Mouse (Mus musculus) heart, adult 9 months (tissue): ENCODE data around the gene Oscp1.
"Not testable (repeated sequence)": the region's sequence is repeated elsewhere in the genome, so short reads cannot be mapped to it uniquely, and the experiment has no call there.

Experiments used
- DNase-seq, 2 experiments: peaks; one replicate each; pipeline ENCODE4 v3.0.0; 2022; ENCODE audit warnings: low spot score in 2 of 2

Oscp1 gene

DNA sequence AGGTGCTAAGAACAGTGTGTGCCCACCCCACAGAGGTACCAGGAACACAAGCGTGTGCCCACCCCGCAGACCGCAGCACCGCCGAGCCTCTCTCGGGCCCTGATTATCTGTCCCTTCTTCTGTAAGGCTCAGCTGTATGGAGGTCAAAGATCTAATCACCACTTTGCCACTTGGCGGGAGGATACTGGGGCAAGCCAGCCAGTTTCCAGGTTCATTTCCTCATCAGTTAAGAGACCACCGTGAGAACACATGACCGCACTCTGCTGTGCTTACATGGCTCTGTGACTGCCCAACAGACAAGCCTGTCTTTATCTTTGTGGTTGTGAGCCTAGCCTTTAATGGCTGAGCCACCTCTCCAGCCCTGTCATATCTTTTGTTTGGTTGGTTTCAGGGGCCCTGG is 24.7 kb downstream of the Oscp1 start:
- no peak for DNase-seq

DNA sequence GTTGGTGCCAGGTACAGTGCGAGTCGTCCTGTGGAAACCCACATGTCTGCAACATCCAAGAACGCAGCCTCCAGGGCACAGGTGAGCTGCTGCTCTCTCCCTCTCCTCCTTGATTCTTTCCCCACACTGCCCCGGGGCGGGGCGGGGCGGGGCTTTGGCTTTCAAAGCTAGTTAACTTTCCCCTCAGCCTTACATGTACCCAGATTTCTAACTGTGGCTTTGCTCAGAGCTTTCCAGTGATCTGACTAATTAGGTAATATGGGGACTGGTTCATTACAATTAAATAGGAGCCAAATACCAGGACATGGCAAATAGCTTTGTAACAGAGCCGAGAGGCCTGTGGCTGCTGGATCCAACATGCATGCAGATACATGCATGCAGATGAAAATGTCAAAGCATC is 26.0 kb downstream of the Oscp1 start:
- no peak for DNase-seq

DNA sequence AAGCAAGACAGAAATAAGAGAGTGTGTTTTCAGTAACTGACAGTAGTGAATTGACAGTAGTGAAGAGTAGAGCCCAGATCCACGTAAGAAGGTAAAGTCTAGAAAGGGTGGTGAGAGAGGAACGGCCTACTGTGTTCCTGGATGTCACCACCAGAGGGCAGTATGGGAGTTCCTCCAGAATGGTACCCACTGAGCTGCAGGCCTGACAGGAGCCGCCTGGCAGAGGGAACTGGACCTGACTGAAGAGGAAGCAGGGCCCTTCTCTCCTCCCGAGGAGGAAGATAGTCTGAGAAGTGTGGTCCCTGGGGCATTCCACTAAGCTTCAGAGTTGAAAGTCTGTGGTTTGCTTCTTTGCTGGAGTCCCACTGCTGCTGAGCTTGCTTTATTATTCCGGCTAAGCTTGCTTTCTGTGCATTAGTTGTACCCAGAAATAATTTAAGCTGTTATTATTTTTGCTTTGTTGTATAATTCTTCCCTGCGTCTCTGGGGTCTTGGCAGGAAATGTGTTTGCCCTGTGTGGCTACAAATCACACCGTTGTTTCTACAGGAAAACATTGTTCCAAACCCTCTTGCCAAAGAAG is 27.7 kb downstream of the Oscp1 start:
- peak; percentile 81 to 82 for DNase-seq

DNA sequence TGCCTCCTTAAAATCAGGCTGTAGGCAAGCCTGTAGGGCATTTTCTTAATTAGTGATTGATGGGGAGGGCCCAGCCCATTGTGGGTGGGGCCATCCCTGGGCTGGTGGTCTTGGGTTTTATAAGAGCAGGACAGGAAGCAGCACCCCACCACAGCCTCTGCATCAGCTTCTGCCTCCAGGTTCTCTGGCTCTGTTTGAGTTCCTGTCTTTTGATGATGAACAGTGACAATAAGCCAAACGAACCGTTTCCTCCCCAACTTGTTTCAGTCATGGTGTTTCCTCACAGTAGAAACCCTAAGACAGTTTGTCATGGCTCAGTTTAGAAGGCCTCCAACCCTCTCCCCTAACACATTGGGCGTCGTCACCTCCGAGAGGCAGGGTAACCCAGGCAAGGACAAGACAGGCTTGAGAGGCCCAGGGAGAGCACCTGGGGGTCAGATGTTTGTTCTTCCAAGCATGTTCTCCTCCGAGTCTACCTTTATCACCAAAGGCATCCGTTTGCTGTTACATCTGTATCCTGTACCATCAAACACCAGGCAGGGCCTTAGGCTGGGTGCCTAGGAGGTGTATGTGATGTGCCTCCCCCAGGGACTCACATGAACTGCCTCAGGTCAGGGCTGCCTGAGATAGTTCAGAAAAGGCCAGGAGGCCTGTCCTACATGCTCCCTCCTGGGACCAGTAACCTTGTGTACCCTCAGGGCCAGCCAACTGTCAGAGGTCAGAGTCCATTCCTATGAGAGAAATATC is 31.9 kb downstream of the Oscp1 start:
- DNase-seq, result no peak

DNA sequence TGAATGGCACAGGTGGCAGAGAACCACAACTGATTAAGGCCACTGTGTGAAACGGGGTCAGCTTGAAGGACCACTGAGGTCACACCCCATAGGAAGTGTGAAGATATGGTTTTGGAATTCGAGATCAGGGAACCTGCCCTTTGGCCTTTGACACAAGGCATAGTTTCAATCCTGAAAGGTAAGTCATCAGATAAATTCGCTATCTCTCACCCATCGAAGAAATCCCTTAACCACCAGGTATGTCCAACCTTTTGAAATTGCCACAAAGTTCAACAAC is 32.4 kb downstream of the Oscp1 start:
- DNase-seq, result no peak

DNA sequence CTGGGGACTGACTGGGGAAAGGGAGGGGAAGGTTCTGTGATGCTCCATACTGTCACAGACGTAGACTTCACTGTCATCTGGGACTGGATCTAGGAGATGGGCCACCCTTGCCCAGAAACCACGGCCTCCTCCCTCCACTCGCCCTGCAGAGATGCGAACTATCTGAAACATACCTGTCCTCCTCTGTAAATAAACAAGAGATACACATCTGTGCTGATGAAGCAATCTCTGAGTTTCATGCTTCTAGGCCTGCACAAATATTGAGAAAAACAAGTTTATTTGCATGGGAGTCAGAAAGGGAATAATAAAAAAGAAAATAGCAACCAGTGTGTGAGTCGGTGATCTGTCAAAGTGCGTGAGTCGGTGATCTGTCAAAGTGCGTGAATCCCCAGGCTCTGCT is 33.5 kb downstream of the Oscp1 start:
- DNase-seq, result no peak

DNA sequence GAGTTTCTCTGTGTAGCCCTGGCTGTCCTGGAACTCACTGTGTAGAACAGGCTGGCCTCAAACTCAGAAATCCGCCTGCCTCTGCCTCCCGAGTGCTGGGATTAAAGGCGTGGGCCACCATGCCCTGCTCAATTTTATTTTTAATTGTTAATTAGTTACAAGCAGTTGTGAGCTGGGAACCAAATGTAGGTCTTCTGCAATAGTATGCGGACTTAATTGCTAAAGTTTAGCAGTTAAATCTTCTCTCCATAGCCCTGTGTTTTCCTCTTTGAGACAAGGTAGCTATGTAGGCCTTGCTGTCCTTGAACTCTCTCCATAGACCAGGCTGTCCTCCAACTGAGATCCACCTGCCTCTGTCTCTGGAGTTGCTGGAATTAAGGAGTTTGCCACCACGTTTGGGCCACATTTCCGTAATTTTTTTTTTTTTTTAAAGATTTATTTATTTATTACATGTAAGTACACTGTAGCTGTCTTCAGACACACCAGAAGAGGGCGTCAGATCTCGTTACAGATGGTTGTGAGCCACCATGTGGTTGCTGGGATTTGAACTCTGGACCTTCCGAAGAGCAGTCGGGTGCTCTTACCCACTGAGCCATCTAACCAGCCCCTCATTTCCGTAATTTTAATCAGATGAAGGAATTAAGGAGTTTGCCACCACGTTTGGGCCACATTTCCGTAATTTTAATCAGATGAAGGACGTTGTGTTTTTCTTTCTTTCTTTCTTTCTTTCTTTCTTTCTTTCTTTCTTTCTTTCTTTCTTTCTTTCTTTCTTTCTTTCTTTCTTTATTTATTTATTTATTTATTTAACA is 37.5 kb downstream of the Oscp1 start:
- DNase-seq, result not testable (repeated sequence)

DNA sequence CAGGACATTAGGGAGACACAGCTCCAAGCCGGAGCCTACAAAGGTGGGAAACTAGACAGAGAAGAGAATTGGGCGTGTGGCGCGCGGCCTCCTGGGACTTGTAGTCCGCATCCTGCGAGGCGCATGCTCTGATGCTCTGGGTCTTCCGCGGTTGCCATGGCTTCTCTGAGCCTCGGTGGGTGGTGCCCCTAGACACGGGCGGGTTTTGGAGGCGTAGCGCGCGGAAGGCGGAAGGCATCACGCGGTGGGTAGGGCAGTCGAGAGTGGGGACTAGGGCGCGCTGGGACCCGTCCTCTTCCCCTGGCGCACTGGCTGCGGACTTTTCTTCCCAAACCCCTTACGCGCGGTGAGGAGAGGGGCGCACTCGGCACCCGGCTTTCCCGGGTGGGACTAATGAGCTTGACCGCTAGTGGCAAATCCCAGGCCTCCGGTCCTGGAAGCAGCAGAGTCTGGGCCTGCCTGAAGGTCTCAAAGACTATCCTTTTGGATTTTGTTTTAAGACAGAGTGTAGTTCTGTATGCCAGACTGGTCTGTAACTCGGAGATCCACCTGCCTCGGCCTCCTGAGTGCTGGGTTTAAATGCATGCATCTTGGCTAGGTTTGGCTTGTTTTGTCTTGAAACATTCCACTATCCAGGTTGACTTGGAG is 38.2 kb downstream of the Oscp1 start, which contains the start of gene Lsm10:
Gene Lsm10 (plus strand): TSS at position 160 of the 648 bp plus-strand sequence.
- DNase-seq, result peak; percentile 96 to 97

DNA sequence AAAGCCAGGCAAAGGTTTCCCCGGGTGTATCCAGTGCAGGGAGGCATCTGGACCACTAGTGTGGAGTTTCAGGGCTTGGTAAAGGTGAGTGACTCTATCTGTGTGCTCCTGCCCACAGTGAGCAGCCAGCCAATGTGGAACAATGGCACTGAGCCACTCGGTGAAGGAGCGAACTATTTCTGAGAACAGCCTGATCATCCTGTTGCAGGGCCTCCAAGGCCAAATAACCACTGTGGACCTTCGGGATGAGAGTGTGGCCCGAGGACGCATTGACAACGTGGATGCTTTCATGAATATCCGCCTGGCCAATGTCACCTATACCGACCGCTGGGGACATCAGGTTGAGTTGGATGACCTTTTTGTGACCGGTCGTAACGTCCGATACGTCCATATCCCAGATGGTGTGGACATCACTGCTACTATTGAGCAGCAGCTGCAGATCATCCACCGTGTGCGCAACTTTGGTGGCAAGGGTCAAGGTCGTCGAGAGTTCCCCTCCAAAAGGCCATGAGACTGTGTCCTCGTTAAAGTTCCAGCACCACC is 39.4 kb downstream of the Oscp1 start:
- DNase-seq, result no peak

DNA sequence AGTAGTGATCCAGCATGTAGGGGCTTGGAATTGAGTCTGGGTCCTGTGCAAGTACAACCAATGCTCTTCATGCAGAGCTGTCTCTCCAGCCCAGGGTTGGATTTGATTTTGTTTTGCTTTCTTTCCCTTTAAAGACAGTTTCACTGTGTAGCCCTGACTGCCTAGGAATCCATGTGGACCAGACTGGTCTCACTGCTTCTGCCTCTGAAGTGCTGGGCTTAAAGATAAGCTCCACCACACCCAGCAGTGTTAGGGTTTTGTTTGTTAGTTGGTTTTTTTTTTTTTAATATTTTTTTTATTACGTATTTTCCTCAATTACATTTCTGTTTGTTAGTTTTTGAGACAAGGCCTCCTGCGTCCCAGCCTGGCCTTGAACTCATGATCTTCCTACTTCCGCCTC is 41.0 kb downstream of the Oscp1 start:
- no peak for DNase-seq

DNA sequence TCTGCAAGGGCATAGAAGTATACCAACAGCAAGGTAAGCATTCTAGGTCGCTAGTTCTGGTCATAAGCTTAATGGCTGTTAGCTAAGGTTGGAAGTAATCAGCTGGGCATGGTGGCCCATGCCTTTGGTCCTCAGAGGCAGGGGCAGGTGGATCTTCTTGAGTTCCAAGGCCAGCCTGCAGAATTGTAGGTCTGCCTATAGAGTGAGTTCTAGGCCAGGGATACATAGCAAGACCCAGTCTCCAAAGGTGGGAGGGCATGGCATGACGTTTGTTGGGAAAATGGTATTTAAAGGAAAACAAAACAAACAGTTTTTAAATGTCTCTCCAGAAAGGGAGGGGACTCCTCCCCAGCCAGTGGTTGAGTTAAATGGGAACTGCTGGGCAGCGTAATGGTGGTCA is 42.4 kb downstream of the Oscp1 start:
- no peak for DNase-seq

DNA sequence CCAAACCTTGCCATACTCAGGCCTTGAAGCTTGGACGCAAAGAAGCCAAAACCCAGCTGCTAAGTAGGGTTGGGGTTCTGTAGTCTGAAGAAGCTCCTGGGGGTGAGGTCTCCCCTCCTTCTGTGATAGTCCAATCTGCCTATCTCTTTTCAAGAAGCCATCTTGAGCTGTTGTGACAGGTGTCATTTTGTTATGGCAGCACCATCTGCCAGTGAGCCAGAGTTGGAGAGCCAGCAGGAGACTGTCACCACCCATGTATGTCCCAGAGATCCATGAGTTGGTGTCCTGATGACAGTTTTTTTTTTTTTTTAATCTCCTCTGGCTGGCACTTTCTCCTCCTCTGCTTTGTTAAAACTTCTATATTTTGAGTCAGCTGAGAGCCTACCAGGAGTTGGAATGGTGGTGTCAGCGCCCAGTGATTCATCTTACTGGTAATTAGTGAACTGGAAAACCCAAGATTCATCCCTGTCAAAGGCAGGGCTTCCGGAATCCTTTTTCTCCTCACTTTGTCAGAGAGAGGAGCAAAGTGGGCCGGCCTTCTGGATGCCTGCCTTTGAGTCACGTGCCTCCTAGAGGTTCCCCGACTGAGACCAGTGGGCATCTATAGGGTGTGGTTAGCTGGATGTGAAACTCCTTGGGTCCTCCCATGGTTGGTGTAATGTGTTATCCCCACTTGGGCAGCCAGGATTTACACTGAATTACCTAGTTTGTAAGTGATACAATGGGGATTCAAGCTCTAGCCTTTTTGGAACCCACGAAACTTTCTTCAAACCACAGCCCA is 43.9 kb downstream of the Oscp1 start:
- DNase-seq, result peak; percentile 50 to 51

DNA sequence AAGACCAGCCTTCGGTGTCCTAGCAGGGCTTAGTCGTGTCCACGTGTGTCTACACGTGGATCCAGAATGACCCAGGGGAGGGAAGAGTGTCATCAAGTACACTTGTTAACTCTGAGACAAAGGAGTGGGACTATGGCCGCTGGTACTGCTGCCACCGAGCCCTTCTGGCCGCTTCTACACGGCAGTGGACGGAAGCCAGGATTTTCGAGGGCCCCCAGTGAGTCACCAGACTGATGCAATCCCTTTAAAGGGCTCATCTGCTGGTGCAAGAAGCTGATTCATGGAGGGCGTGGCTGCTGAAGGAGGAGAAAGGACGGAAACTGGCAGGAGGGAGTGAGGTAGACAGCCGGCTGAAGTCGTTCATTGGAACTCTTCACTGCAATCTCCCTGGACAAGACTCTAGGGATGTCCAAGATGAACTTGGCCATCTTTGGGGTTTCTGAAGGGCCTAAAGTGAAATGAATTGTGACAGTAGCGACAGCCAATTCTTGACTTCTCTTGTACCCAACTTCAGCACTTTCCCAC is 44.8 kb downstream of the Oscp1 start:
- peak; percentile 93 to 94 for DNase-seq

DNA sequence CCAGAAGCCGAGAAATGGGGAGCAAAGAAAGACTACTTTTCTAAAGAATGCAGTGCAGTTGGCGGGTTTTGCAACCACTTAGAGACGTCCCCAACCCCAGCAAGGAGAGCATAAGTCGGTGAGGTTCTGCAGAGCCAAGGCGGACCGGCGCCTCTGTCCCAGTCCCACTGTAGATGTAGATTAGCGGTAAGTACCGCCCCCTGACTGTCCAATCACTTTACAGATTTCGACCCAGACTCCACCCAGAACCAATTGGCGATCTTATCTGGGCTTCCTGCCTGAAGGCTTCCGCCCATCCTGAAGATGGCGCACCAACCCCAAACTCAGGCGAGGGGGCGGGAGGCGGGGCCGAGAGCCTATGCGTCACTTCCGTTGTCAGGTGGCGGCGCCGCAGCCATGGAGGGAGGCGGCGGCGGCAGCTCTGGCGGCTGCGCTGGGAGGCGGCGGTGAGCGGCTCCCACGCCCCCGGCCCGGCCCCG is 45.3 kb downstream of the Oscp1 start, which contains the start of gene Stk40:
Gene Stk40 (plus strand): TSS at position 368 of the 479 bp plus-strand sequence.
- peak; percentile 97 to 98 for DNase-seq

DNA sequence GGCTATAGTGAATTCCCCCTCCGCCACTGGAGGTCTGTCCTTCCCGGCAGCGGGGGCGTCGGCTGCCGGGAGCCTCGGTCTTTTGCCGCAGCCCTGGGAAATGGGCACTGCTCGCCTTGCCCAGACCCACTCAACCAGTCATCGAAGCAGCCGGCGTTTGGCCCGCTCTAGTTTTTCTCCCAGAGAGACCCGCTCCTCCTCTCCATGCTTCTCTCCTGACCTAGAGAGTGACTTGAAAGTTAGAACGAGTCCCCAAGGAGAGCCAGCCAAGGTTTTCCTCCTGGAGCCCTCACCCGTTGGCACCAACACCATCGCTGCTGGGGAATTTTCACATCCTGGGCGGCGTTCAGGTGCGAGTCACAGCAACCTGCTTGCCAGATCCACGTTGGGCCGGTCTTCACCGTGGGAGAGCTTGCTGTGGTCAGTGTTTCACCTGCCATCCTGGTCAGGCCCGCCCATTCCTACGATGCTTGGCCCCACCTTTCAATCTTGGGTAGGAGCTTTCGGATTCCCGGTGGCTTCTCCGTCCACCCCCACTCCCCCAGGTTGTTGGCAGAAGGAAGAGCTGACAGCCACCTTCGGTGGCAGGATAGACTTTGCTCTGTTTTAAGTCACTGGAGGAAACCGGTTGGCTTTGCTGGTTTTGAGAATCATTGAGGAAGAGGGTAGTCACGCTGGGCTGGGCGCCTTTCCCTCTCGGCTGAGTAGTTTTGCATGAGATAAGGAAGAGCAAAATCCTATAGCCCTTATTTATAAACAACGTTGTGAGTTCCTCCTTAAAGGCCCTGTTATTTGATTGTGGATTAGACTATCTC is 46.1 kb downstream of the Oscp1 start:
- peak; percentile 33 to 44 for DNase-seq

DNA sequence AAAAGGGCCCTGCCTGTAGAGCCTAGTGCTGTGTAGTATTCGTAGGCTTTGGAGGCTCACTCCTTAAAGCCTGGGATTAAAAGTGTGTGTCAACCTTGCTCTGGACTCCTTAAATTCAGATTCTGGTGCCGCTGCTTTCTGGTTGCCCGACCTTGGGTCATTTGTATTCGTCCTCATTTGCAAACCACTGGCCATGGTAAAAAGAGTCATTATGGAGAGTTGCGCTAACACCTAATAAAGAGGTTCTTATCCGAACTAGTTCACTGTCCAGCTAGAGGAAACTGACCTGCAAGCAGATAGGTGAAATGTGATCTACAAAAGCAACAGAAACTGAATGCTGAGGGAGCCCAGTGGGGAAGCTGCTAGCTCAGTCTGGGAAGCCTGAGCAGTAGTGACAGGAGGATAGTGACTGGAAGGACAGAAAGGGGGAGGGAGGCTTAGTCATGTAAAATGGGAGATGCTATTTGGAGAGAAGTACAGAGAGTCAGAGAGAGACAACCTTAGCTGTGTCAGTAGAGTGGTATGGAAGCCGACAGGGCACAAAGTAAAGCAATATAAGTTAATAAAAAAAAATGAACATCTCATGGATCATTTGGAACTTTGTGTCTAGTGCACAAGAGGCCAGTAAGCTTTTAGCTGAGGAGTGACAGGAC is 46.9 kb downstream of the Oscp1 start:
- no peak for DNase-seq

DNA sequence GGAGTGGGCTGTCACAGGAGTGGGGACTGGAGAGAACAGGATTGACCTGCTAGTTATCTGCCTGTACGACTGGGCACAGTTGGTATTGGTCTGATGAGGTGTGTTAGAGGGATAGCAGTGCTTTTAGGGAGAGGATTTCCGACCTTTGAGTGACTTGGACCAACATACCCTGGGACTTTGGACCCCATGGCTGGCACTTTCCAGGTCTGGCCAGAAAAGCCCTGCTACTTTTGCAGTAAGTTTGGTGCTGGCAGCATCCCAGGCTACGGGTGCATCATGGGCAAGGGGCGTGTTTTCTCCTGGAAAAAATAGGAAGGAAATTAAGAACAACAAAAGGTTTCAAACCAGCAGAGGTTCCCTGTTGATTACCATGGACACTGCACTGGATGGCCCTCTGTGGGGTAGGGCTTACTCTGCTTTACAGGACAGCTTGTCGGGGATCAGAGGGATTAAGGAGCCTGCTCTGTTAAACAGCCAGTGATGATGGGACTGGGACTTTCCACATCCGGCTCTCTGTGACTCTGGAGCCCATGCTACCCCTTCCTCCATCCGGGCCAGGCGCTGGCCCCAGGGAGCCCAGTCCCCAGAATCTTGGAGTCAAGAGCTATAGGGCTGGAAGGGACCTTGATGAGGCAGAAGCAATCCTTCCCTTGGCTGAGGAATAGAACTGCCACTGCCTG is 49.8 kb downstream of the Oscp1 start:
- DNase-seq, result peak in 1 of 2 experiments; percentile 34

DNA sequence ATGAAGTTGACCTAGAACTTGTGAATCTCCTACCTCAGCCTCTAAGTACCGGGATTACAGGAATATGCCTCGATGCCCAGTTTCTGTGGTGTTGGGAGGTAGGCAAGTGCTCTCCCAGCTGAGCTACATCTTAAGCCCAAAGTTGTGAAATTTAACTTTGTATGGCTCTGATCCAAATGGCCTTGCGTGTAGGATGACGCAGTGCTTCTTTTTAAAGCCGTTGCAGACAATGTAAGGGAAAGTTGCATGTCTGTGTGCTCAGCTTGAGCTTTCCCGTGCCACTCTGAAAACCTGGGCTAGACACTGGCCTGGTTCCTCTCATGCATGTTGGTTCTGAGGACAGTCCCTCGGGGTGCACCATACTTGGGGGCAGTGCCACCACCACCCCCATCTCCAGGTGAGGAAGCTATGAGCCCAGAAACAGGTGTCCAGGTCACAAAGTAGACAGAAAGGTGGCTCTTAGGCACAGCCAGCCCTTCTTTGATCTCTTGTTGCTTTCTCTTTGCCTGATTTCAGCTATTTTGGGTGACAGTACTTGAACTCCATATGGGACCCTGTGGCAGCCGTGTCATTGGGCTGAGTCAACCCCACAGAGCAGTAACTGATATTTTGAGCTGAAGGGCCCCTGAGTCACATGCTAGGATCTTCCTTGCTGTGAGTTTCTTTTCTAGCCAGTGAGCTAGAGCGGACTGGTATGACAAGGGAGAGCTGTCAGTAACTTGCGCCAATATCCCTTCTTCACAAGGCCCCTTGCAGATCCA is 51.4 kb downstream of the Oscp1 start:
- DNase-seq, result peak in 1 of 2 experiments; percentile 47
